Mouse (Mus musculus): Measurements from ENCODE around the gene Oxld1. TPM values are rescaled to one million over a fixed set of nuclear protein-coding genes. Genes with fewer than 3 reads are reported as not detected.

Gene Oxld1
- 1 to 10 TPM; 5.4 to 9.3 TPM for total RNA-seq (2023)

DNA sequence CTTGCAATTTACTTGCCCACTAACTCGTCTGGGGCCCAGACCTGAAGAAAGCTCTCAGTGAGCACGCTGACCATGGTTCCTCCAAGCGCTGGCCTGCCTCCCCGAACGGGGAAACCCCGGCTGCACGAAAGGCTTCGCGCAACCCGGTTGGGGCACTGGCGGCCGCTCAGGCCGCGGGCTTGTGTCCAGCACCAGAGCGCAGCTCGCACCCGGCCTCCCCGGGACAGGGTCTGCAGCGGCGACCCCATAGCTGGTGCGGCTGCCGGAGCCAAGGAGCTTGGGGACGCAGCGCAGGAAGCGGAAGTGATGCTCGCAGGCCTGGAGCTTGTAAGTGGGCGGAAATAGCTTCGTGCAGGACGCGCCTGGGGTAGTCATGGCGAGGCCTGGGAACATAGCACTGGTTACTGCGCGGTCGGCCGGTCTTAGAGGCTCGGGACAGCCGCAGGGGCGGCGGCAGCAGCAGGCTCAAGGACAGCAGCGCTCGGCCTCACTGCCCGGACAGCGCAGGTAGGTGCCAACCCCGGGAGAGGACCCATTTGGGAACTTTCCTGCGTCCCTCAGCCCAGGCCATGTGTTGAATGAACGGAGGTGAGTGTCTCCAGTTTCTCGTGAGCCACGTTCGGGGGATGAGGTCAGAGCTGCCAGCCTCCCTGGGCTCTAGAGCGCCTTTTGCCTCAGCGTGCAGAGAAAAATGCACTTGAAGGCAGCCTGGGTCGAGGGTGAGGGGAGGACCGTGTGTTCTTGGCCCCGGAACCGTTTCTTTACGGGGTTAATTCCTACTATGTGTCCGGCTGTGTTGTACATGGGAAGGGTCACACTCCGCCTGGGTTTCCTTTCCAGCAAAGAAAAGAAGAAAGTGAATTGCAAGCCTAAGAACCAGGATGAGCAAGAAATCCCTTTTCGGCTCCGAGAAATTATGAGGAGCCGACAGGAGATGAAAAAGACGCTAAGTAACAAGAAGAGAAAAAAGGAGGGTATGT, at the start of gene Oxld1, which contains the start of gene Ccdc137:
Gene Oxld1 (minus strand): TSS at position 297 of the 980 bp plus-strand sequence.
Gene Ccdc137 (plus strand): TSS at position 344 of the 980 bp plus-strand sequence.

DNA sequence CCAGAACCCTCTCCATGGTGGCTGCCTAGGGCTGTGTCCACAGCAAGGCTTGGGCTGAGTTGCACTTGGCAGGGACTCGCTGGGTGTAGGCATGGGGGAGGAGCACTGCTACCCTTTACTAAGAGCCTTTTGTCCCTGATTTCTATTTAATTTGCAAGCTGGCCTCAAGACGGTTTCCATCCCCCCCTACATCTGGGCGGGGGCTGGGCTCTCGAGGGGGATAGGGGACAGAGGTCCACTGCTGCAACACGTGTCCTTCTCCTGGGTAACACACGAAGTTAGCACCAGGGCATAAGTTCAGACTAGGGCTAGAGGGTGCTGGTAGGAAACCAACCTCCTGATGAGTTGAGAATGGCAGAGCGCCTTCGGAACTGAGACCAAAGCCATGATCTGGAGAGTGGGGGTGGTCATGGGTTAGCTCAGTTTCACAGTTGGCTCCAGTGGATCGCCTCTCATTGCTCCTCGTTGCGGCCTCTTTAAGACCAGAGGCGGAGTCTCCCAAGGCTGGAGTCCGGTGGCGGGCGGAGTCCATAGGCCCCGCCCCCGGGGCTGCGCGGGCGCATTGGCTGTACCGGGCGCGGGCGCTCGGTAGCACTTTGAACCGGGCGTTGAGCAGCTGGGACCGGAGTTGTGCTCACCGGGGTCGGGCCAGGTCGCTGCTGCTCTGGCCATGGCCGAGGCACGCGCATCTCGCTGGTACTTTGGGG, 33.6 kb upstream of the Oxld1 start, which contains the start of gene Slc25a10:
Gene Slc25a10 (plus strand): TSS at position 524 of the 707 bp plus-strand sequence.

DNA sequence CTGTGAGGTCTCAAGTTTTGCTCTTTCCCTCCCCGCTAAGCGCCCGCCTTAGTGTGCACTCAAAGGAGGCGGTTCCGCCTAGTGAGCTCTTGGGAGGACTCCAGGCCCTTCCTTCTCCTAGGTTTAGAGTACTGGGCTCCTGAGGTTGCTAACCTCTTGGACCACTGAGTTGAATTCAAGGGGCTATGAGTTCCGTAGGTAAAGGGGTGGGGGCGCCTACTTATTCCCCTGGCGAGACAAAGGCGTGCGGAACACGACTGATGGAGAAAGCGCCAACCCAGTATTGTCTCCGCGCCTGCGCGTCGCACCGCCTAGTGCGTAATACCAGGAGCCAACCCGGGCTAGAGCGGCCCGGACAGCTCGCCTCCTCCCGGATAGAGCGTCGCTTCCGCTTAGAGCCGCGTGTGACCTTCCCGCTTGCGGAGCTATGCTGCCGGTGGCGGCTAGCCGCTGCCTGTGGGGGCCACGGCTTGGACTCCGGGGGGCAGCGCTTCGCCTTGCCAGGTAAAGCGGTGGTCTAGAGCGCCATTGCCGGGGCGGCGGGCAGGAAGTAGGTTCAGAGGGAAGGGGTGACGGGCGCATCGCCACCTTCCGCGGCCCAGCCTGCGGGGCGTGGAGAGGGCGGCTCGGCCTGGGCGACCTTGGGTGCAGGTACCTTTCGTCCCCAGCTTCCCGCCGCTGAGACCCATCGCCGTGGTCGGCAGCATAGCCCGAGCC, 26.6 kb upstream of the Oxld1 start, which contains the start of gene Mrpl12:
Gene Mrpl12 (plus strand): TSS at position 349 of the 717 bp plus-strand sequence.

DNA sequence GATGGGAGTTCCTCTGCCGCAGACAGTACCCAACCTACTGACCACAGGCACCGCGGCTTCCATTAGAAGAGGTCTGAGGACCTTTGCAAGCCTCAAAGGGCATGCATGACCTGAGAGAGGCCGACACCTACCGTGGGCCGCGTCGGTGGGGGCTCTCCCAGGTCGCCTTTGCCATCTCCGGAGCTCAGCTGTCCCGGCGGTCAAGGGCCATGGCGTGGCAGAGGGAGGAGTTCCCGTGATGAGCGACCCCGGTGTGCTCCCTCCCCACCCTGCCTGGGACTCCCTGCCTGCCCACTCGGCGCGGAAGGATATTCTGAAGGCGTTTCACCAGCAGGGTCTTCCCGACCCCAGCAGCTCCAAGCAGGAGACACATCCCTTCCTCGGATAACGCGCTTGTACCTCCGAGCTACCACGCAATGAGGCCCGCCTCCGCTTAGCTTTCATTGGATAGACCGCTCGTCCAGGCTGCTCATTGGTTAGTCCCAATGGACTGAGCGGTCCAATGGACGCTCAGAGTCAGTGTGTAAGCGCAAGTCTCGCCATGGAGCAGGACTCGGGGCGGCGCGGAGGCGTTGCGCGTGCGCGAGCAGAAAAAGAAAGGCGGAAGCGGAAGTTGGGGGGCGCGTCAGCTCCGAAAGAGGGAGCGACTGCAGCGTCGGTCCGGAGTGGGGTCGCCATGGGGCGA, 9.3 kb upstream of the Oxld1 start, which contains the start of gene Arl16:
Gene Arl16 (minus strand): TSS at position 557 of the 685 bp plus-strand sequence.

DNA sequence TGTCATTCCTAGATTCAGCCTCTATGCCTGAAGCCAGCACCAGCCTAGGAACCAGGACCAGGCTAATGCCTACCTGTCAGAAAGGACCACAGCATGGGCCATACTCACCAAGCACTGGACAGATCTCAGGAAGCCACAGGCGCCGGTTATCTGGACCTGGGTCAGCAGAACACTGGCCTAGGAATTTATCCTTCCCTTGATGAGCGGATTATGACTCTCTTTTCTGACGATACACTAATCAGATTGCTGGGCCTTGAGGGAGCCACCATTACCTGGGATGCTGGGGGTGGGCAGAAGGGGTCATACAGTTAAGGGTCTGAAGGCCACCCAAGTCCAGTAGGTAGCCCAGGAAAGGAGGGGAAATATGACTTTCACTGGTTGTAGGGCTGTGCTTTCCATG, 4.6 kb downstream of the Oxld1 start, which contains the start of gene Pde6g:
Gene Pde6g (minus strand): TSS at position 195 of the 400 bp plus-strand sequence.

DNA sequence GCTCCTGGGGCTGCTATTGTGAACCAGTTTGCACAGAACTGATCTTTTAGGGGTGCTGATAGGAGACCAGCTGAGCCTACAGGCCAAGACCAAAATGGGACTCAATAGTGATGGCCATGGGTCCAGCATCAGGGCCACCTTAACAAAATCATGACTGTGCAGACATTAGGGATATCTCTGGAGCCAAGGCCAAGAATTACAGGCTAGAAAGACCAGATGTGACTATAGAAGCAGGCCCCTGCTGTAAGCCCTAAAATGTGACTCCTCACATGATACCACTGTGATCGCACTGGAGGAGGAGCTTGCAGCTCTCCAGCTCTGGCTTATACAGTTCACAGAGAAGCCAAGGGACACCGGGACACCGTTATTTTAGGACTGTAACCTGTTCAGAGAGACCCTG, 15.5 kb downstream of the Oxld1 start, which contains the start of gene Tspan10:
Gene Tspan10 (plus strand): TSS at position 301 of the 400 bp plus-strand sequence.

DNA sequence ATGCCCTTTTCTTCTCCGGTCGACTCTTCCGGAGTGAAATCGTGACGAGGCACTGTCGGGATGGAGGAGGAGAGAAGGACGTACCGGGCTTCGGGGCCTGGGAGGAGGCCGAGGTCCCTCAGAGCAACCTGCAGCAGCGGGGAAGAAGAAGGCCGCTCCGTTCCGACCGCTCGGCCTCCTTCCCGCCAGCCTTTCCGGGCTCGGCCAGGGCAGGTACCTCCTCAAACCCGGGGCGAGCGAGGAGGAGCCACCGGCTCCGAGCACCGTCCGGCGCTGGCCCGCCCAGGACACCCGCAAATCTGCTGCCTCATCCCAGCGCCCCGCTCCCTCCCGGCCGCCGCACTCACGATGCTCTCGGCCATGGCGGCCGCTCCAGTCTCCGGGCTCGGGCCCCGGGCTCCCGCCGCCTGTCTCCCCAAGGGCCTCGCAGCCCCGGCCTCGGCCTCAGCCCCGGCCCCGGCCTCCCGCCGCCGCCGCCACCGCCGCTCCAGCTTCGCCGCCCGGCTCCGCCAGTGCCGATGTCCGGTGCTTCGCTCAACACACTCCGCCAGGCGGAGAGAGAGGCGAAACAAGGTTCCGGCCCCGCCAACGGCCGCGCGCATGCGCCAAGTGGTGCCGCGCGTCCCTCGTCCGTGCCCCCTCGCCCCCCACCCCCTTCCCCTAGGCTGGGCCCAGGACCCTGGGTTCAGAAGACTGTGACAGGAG, 20.6 kb downstream of the Oxld1 start, which contains the start of gene Nploc4:
Gene Nploc4 (minus strand): TSS at position 557 of the 705 bp plus-strand sequence.

Other genes with a start within 250 kb of the Oxld1 start
- under 1 TPM in 1 of 2 experiments, not detected in 1; 0.12 TPM for gene Bahcc1, start 225.1 kb downstream of the Oxld1 start, total RNA-seq (2023)
- gene Actg1, start 109.5 kb downstream of the Oxld1 start, total RNA-seq (2023): 1,000 to 10,000 TPM; 1,199 to 1,232 TPM
- not detected for gene Fscn2, start 96.5 kb downstream of the Oxld1 start, total RNA-seq (2023)
- 10 to 100 TPM; 23.1 to 23.6 TPM for gene Faap100, start 79.3 kb downstream of the Oxld1 start, total RNA-seq (2023)
- gene Nploc4, start 20.4 kb downstream of the Oxld1 start, total RNA-seq (2023): 10 to 100 TPM; 57.3 to 70.4 TPM
- 10 to 100 TPM in 1 of 2 experiments, not detected in 1; 50.9 TPM for gene Tspan10, start 15.4 kb downstream of the Oxld1 start, total RNA-seq (2023)
- under 1 TPM in 1 of 2 experiments, not detected in 1; 0.32 TPM for gene Pde6g, start 4.6 kb downstream of the Oxld1 start, total RNA-seq (2023)
- gene Ccdc137, start within 50 bp of the Oxld1 start, total RNA-seq (2023): 10 to 100 TPM; 37.4 to 41.2 TPM
- gene Arl16, start 9.5 kb upstream of the Oxld1 start, total RNA-seq (2023): 10 to 100 TPM; 13.0 to 15.9 TPM
- gene Mrpl12, start 26.5 kb upstream of the Oxld1 start, total RNA-seq (2023): 10 to 100 TPM; 38.9 to 39.5 TPM
- 10 to 100 TPM; 14.7 to 15.0 TPM for gene Slc25a10, start 33.8 kb upstream of the Oxld1 start, total RNA-seq (2023)
- not detected for gene Gcgr, start 72.6 kb upstream of the Oxld1 start, total RNA-seq (2023)
- 10 to 100 TPM; 40.5 to 43.6 TPM for gene Mcrip1, start 91.7 kb upstream of the Oxld1 start, total RNA-seq (2023)
- gene Ppp1r27, start 93.1 kb upstream of the Oxld1 start, total RNA-seq (2023): not detected
- 100 to 1,000 TPM; 141 to 149 TPM for gene P4hb, start 115.2 kb upstream of the Oxld1 start, total RNA-seq (2023)
- 100 to 1,000 TPM; 520 to 527 TPM for gene Arhgdia, start 123.6 kb upstream of the Oxld1 start, total RNA-seq (2023)
- gene Alyref, start 140.3 kb upstream of the Oxld1 start, total RNA-seq (2023): 100 to 1,000 TPM; 130 to 143 TPM
- 10 to 100 TPM; 50.0 to 53.1 TPM for gene Anapc11, start 140.4 kb upstream of the Oxld1 start, total RNA-seq (2023)
- 1 to 10 TPM; 1.6 to 2.4 TPM for gene Npb, start 150.4 kb upstream of the Oxld1 start, total RNA-seq (2023)
- gene Pcyt2, start 159.9 kb upstream of the Oxld1 start, total RNA-seq (2023): 100 to 1,000 TPM; 107 to 119 TPM
- gene Sirt7, start 167.2 kb upstream of the Oxld1 start, total RNA-seq (2023): 100 to 1,000 TPM; 124 to 136 TPM
- gene Mafg, start 175.5 kb upstream of the Oxld1 start, total RNA-seq (2023): 10 to 100 TPM; 48.0 to 54.0 TPM
- gene Pycr1, start 185.7 kb upstream of the Oxld1 start, total RNA-seq (2023): under 1 TPM in 1 of 2 experiments, not detected in 1; 0.81 TPM
- gene Myadml2, start 190.1 kb upstream of the Oxld1 start, total RNA-seq (2023): 1 to 10 TPM in 1 of 2 experiments, not detected in 1; 1.4 TPM
- not detected for gene Notum, start 203.1 kb upstream of the Oxld1 start, total RNA-seq (2023)
- 100 to 1,000 TPM in 1 of 2 experiments, 10 to 100 TPM in 1; 97.4 to 100 TPM for gene Aspscr1, start 214.9 kb upstream of the Oxld1 start, total RNA-seq (2023)